Mouse (Mus musculus): ENCODE results near the gene Gnas. TPM values are rescaled to one million over a fixed set of nuclear protein-coding genes. Genes with fewer than 3 reads are reported as not detected.

Gnas gene
- polyA plus RNA-seq, 1 experiment from 2014 or later = 565 TPM

GRCm38 (mm10) chr2:174273961-174274360, 10.2 kb upstream of the Gnas start:
- H3K27me3 ChIP-seq (replicated peaks) = no peaks in the 10 kb centered on the region
- no peak for ATAC-seq
- no peak overlapping the region for H3K27ac ChIP-seq
- no peaks in the 10 kb centered on the region for H3K9me3 ChIP-seq (replicated peaks)
- WGBS (ENCODE audit: insufficient replicate concordance) = 64% methylated on average over 2 of the region's 2 CpGs
- no peak overlapping the region for H3K4me2 ChIP-seq
- no peak overlapping the region for H3K9ac ChIP-seq
- H3K4me1 ChIP-seq = no peaks in the 10 kb centered on the region
- H3K4me3 ChIP-seq = no peak overlapping the region
- H3K36me3 ChIP-seq = peaks cover 57% of the 10 kb centered on the region

- Histone ChIP-seq H3K9ac (no peak overlapping the region), H3K4me3 (no peak overlapping the region), H3K4me2 (no peak overlapping the region), H3K36me3 (peaks cover 82% of the 10 kb centered on the region), H3K27me3 (replicated peaks) (peaks cover 18% of the 10 kb centered on the region), H3K9me3 (replicated peaks) (peaks cover 6% of the 10 kb centered on the region), H3K4me1 (no peaks in the 10 kb centered on the region), H3K27ac (no peak overlapping the region)
- ATAC-seq = no peak
- 62% methylated on average over 8 of the region's 8 CpGs for WGBS (ENCODE audit: insufficient replicate concordance)
Observed at GRCm38 (mm10) chr2:174279771-174280170, 4.3 kb upstream of the Gnas start.

DNA sequence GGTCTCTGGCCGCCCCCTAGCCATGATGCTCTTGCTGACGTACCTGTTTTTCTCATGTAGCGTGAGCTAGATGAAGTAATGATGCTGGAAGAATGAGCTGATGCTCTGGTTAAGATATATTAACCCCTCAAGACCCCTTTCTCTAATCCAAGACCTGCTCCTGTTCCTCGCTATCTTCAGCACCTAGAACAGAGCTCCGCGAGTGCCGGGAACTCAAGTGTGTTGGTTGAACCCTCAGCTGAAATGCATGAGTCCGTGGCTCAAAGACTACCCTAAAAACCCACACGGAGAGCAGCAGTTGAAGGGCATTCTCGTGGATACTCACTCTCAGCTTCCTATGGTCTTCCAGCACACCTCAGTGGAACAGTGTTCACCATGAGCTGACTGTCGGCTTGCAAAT, 779 bp upstream of the Gnas start:
- H3K9me3 ChIP-seq (replicated peaks) = peaks cover 29% of the 10 kb centered on the region
- 52% methylated on average over 11 of the region's 11 CpGs for WGBS (ENCODE audit: insufficient replicate concordance)
- H3K36me3 ChIP-seq = peaks cover 99% of the 10 kb centered on the region
- peaks cover 52% of the 10 kb centered on the region for H3K27me3 ChIP-seq (replicated peaks)
- ATAC-seq = no peak
- no peak overlapping the region for H3K9ac ChIP-seq
- peak overlapping the region; percentile 24; the same call in 1 of the 2 replicates for H3K4me3 ChIP-seq
- peak overlapping the region; percentile 44 for H3K4me2 ChIP-seq
- no peak overlapping the region for H3K27ac ChIP-seq
- H3K4me1 ChIP-seq = no peaks in the 10 kb centered on the region

DNA sequence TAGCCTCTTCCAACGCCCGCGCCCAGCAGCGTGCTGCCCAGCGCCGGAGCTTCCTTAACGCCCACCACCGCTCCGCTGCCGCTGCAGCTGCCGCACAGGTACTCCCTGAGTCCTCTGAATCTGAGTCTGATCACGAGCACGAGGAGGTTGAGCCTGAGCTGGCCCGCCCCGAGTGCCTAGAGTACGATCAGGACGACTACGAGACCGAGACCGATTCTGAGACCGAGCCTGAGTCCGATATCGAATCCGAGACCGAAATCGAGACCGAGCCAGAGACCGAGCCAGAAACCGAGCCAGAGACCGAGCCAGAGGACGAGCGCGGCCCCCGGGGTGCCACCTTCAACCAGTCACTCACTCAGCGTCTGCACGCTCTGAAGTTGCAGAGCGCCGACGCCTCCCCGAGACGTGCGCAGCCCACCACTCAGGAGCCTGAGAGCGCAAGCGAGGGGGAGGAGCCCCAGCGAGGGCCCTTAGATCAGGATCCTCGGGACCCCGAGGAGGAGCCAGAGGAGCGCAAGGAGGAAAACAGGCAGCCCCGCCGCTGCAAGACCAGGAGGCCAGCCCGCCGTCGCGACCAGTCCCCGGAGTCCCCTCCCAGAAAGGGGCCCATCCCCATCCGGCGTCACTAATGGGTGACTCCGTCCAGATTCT, 812 bp downstream of the Gnas start:
- Histone ChIP-seq H3K27ac (no peak overlapping the region), H3K4me2 (peak overlapping the region; percentile 44), H3K9ac (no peak overlapping the region), H3K27me3 (replicated peaks) (peaks cover 68% of the 10 kb centered on the region), H3K4me1 (0 out of 2 replicates have a peak, but pooled peaks cover 5% of the 10 kb centered on the region), H3K36me3 (peaks cover 99% of the 10 kb centered on the region), H3K4me3 (peak overlapping the region; percentile 24), H3K9me3 (replicated peaks) (peaks cover 29% of the 10 kb centered on the region)
- no peak for ATAC-seq
- 58% methylated on average over 58 of the region's 58 CpGs for WGBS (ENCODE audit: insufficient replicate concordance)

- Histone ChIP-seq H3K4me2 (no peak overlapping the region), H3K27me3 (replicated peaks) (peaks cover 69% of the 10 kb centered on the region), H3K9ac (no peak overlapping the region), H3K4me3 (0 out of 2 replicates have a peak overlapping the region, but pooled peaks have one; percentile 18), H3K9me3 (replicated peaks) (peaks cover 29% of the 10 kb centered on the region), H3K27ac (no peak overlapping the region), H3K36me3 (peaks cover 96% of the 10 kb centered on the region), H3K4me1 (peaks cover 7% of the 10 kb centered on the region; the same call in 1 of the 2 replicates)
- no peak for ATAC-seq
- 61% methylated on average over 34 of the region's 34 CpGs for WGBS (ENCODE audit: insufficient replicate concordance)
Observed at GRCm38 (mm10) chr2:174285921-174286470, 1.9 kb downstream of the Gnas start.

- no peak overlapping the region for H3K27ac ChIP-seq
- peaks cover 26% of the 10 kb centered on the region for H3K4me1 ChIP-seq
- peaks cover 69% of the 10 kb centered on the region for H3K27me3 ChIP-seq (replicated peaks)
- H3K9me3 ChIP-seq (replicated peaks) = peaks cover 29% of the 10 kb centered on the region
- H3K4me2 ChIP-seq = no peak overlapping the region
- no peak overlapping the region for H3K4me3 ChIP-seq
- peaks cover 94% of the 10 kb centered on the region for H3K36me3 ChIP-seq
- ATAC-seq = no peak
- no peak overlapping the region for H3K9ac ChIP-seq
- 45% methylated on average over 7 of the region's 7 CpGs for WGBS (ENCODE audit: insufficient replicate concordance)
Observed at GRCm38 (mm10) chr2:174287921-174288320, 3.8 kb downstream of the Gnas start.

- peaks cover 87% of the 10 kb centered on the region for H3K36me3 ChIP-seq
- H3K27ac ChIP-seq = no peak overlapping the region; the same call in 1 of the 2 replicates
- no peak overlapping the region for H3K9ac ChIP-seq
- peaks cover 34% of the 10 kb centered on the region for H3K4me1 ChIP-seq
- H3K4me2 ChIP-seq = no peak overlapping the region
- peaks cover 60% of the 10 kb centered on the region for H3K27me3 ChIP-seq (replicated peaks)
- WGBS (ENCODE audit: insufficient replicate concordance) = 56% methylated on average over 12 of the region's 12 CpGs
- H3K9me3 ChIP-seq (replicated peaks) = peaks cover 29% of the 10 kb centered on the region
- H3K4me3 ChIP-seq = no peak overlapping the region
- no peak for ATAC-seq
Observed at GRCm38 (mm10) chr2:174288673-174289430, 4.7 kb downstream of the Gnas start.

- Histone ChIP-seq H3K36me3 (peaks cover 64% of the 10 kb centered on the region), H3K9me3 (replicated peaks) (peaks cover 18% of the 10 kb centered on the region), H3K27me3 (replicated peaks) (peaks cover 37% of the 10 kb centered on the region), H3K4me2 (peak overlapping the region; percentile 64), H3K4me3 (no peak overlapping the region), H3K4me1 (peaks cover 34% of the 10 kb centered on the region), H3K9ac (no peak overlapping the region), H3K27ac (no peak overlapping the region)
- WGBS (ENCODE audit: insufficient replicate concordance) = 64% methylated on average over 8 of the region's 8 CpGs
- no peak for ATAC-seq
Observed at GRCm38 (mm10) chr2:174291029-174291661, 7.0 kb downstream of the Gnas start.

- Histone ChIP-seq H3K4me2 (peak overlapping the region; percentile 64), H3K4me1 (peaks cover 38% of the 10 kb centered on the region), H3K27ac (no peak overlapping the region), H3K9ac (no peak overlapping the region), H3K27me3 (replicated peaks) (peaks cover 32% of the 10 kb centered on the region), H3K36me3 (peaks cover 59% of the 10 kb centered on the region), H3K9me3 (replicated peaks) (peaks cover 18% of the 10 kb centered on the region), H3K4me3 (no peak overlapping the region)
- ATAC-seq = no peak
- 30% methylated on average over 2 of the region's 2 CpGs for WGBS (ENCODE audit: insufficient replicate concordance)
Observed at GRCm38 (mm10) chr2:174291662-174292030, 7.5 kb downstream of the Gnas start.

GRCm38 (mm10) chr2:174294457-174294856, 10.3 kb downstream of the Gnas start:
- H3K9ac ChIP-seq = peak overlapping the region; percentile 72
- 40% methylated on average over 8 of the region's 8 CpGs for WGBS (ENCODE audit: insufficient replicate concordance)
- H3K4me3 ChIP-seq = peak overlapping the region; percentile 62
- H3K4me2 ChIP-seq = peak overlapping the region; percentile 77
- H3K9me3 ChIP-seq (replicated peaks) = peaks cover 42% of the 10 kb centered on the region
- peaks cover 27% of the 10 kb centered on the region for H3K27me3 ChIP-seq (replicated peaks)
- ATAC-seq = no peak
- peaks cover 38% of the 10 kb centered on the region for H3K36me3 ChIP-seq
- peak overlapping the region; percentile 69 for H3K27ac ChIP-seq
- H3K4me1 ChIP-seq = peaks cover 58% of the 10 kb centered on the region

GRCm38 (mm10) chr2:174295175-174295899, 11.2 kb downstream of the Gnas start:
- H3K9ac ChIP-seq = peak overlapping the region; percentile 72
- H3K36me3 ChIP-seq = peaks cover 36% of the 10 kb centered on the region
- peak overlapping the region; percentile 62 for H3K4me3 ChIP-seq
- peak overlapping the region; percentile 69 for H3K27ac ChIP-seq
- peaks cover 31% of the 10 kb centered on the region for H3K27me3 ChIP-seq (replicated peaks)
- H3K9me3 ChIP-seq (replicated peaks) = peaks cover 51% of the 10 kb centered on the region
- WGBS (ENCODE audit: insufficient replicate concordance) = 46% methylated on average over 36 of the region's 36 CpGs
- ATAC-seq = peak; percentile 84
- H3K4me1 ChIP-seq = peaks cover 58% of the 10 kb centered on the region
- H3K4me2 ChIP-seq = peak overlapping the region; percentile 77

Measured in liver, embryonic 12.5 days (tissue).